Mouse (Mus musculus) midbrain, postnatal 0 days (tissue): ENCODE data around the gene Spata3. TPM values are rescaled to one million over a fixed set of nuclear protein-coding genes. Genes with fewer than 3 reads are reported as not detected.

Experiments used
- ATAC-seq: fragments of 200-750 bp; cut with Nextera tagmentation; 2 replicates; pipeline ENCODE4 v1.8.0; 2017; ENCODE audit warnings: moderate number of reproducible peaks, mild to moderate bottlenecking, moderate TSS enrichment, moderate library complexity; ENCODE audit not compliant: low FRiP score
- DNase-seq: peaks from one replicate; pipeline ENCODE4 v3.0.0-alpha.2; 2015; ENCODE audit warnings: low spot score
- H3K27ac ChIP-seq: fragments of 300-500 bp; sonication (generic); 2 replicates; pipeline ENCODE4 v1.5.1; 2014; ENCODE audit warnings: low read depth, mild to moderate bottlenecking, low read length, mixed read lengths
- H3K27me3 ChIP-seq: fragments of 300-500 bp; sonication (generic); 2 replicates; pipeline ENCODE4 v1.6.1; 2014; ENCODE audit warnings: low read length, control low read depth, mixed read lengths; ENCODE audit not compliant: insufficient read depth
- H3K36me3 ChIP-seq: fragments of 300-500 bp; sonication (generic); 2 replicates; pipeline ENCODE4 v1.6.1; 2014; ENCODE audit warnings: low read length, control low read depth, mixed read lengths; ENCODE audit not compliant: insufficient read depth
- H3K4me1 ChIP-seq: fragments of 300-500 bp; sonication (generic); 2 replicates; pipeline ENCODE4 v1.6.1; 2014; ENCODE audit warnings: mild to moderate bottlenecking, control low read depth, antibody characterized with exemption, low read length, mixed read lengths; ENCODE audit not compliant: insufficient read depth
- H3K4me2 ChIP-seq: fragments of 300-500 bp; sonication (generic); 2 replicates; pipeline ENCODE4 v1.6.1; 2014; ENCODE audit warnings: low read depth, mild to moderate bottlenecking, low read length, mixed read lengths; ENCODE audit not compliant: poor library complexity, severe bottlenecking
- H3K4me3 ChIP-seq: fragments of 300-500 bp; sonication (generic); 2 replicates; pipeline ENCODE4 v1.5.1; 2014; ENCODE audit warnings: low read depth, mild to moderate bottlenecking, low read length, moderate library complexity
- H3K9ac ChIP-seq: fragments of 300-500 bp; sonication (generic); replicated peaks from 2 replicates; pipeline ENCODE4 v1.6.1; 2014; ENCODE audit warnings: mild to moderate bottlenecking, low read length, moderate library complexity, mixed read lengths; ENCODE audit not compliant: poor library complexity, severe bottlenecking
- H3K9me3 ChIP-seq: fragments of 300-500 bp; sonication (generic); 2 replicates; pipeline ENCODE4 v1.6.1; 2016; ENCODE audit warnings: low read length, control low read depth
- CTCF ChIP-seq: IDR thresholded peaks from 2 replicates; pipeline ENCODE4 v1.5.1; 2016; ENCODE audit warnings: antibody characterized with exemption, mild to moderate bottlenecking
- WGBS: fragments of 180-500 bp; shearing (Covaris S2); extraction: QIAGEN DNeasy Blood & Tissue Kit; methylation state at CpG from one replicate; pipeline ENCODE4 v1.1.7; 2014; 5-methylcytosine and 5-hydroxymethylcytosine counted together
- polyA plus RNA-seq: library from polyadenylated mRNA; unstranded; fragments of >200 nt; fragmentation: Nextera tagmentation; extraction: Ambion mirVana; gene quantifications from 2 replicates; pipeline ENCODE4 v1.2.1, GENCODE M21; 2015
- total RNA-seq: library from RNA; depleted of rRNA; stranded (reverse); fragments of >200 nt; gene quantifications from 2 replicates; pipeline ENCODE4 v1.2.3, GENCODE M21; 2014

Spata3 gene
- total and polyA plus RNA-seq, 2 experiments from 2014 or later = 1.4 TPM; not detected in 1

- WGBS = 80% methylated on average over 3 of the region's 3 CpGs
- no peak overlapping the region for H3K9ac ChIP-seq
- ATAC-seq = no peak
These were observed 21.8 kb downstream of the Spata3 start for GRCm38 (mm10) chr1:86038191-86038951.

GRCm38 (mm10) chr1:86040131-86040530 is 23.5 kb downstream of the Spata3 start:
- Histone ChIP-seq H3K9ac (no peak overlapping the region), H3K27ac (no peak overlapping the region), H3K4me3 (no peak overlapping the region), H3K9me3 (peaks cover 6% of the 10 kb centered on the region; the same call in 1 of the 2 replicates), H3K27me3 (peaks cover 7% of the 10 kb centered on the region; the same call in 1 of the 2 replicates), H3K4me1 (no peaks in the 10 kb centered on the region), H3K36me3 (no peaks in the 10 kb centered on the region), H3K4me2 (no peak overlapping the region)
- TF ChIP-seq CTCF = no peak
- ATAC-seq (no peak), DNase-seq (no peak)
- 74% methylated on average over 4 of the region's 4 CpGs for WGBS

More at GRCm38 (mm10) chr1:86038191-86038951, 21.8 kb downstream of the Spata3 start:
- Histone ChIP-seq H3K4me2 (no peak overlapping the region), H3K27me3 (no peaks in the 10 kb centered on the region), H3K4me3 (no peak overlapping the region), H3K4me1 (no peaks in the 10 kb centered on the region), H3K9me3 (peaks cover 6% of the 10 kb centered on the region; the same call in 1 of the 2 replicates), H3K27ac (no peak overlapping the region), H3K36me3 (no peaks in the 10 kb centered on the region)
- TF ChIP-seq CTCF = no peak
- no peak for DNase-seq

- peaks cover 7% of the 10 kb centered on the region; the same call in 1 of the 2 replicates for H3K27me3 ChIP-seq
These were observed 24.2 kb downstream of the Spata3 start for GRCm38 (mm10) chr1:86040817-86041216.

GRCm38 (mm10) chr1:86045056-86045455 is 28.4 kb downstream of the Spata3 start:
- Histone ChIP-seq H3K4me1 (no peaks in the 10 kb centered on the region), H3K4me3 (no peak overlapping the region), H3K27ac (no peak overlapping the region), H3K9ac (no peak overlapping the region), H3K27me3 (peaks cover 10% of the 10 kb centered on the region; the same call in 1 of the 2 replicates), H3K9me3 (peaks cover 6% of the 10 kb centered on the region; the same call in 1 of the 2 replicates), H3K36me3 (no peaks in the 10 kb centered on the region), H3K4me2 (no peak overlapping the region)
- WGBS = 56% methylated on average over 4 of the region's 4 CpGs
- no peak for DNase-seq
- no peak for ATAC-seq
- TF ChIP-seq CTCF = no peak

More at GRCm38 (mm10) chr1:86040817-86041216, 24.2 kb downstream of the Spata3 start:
- ATAC-seq (no peak), DNase-seq (no peak)
- TF ChIP-seq CTCF = no peak
- no peak overlapping the region for H3K27ac ChIP-seq
- H3K9me3 ChIP-seq = peaks cover 6% of the 10 kb centered on the region; the same call in 1 of the 2 replicates
- no peak overlapping the region for H3K4me3 ChIP-seq
- no peak overlapping the region for H3K4me2 ChIP-seq
- H3K9ac ChIP-seq = no peak overlapping the region
- H3K36me3 ChIP-seq = no peaks in the 10 kb centered on the region
- 93% methylated on average over 3 of the region's 3 CpGs for WGBS
- H3K4me1 ChIP-seq = no peaks in the 10 kb centered on the region

- WGBS = under 1% methylated on average over 100 of the region's 110 CpGs
- no peaks in the 10 kb centered on the region for H3K4me1 ChIP-seq
- TF ChIP-seq CTCF = no peak
- H3K4me3 ChIP-seq = peak within 1 kb of the TSS; percentile 65
- peak within 1 kb of the TSS; percentile 95 for H3K4me2 ChIP-seq
- peak within 1 kb of the TSS; percentile 63 for H3K27ac ChIP-seq
- peaks cover 6% of the 10 kb centered on the region; the same call in 1 of the 2 replicates for H3K9me3 ChIP-seq
- peak within 1 kb of the TSS; percentile 70 for H3K9ac ChIP-seq
- H3K36me3 ChIP-seq = no peaks in the 10 kb centered on the region
- peaks cover 10% of the 10 kb centered on the region; the same call in 1 of the 2 replicates for H3K27me3 ChIP-seq
- DNase-seq = no peak
- peak; percentile 78 for ATAC-seq
These were observed 29.5 kb downstream of the Spata3 start, which contains the start of gene 2810459M11Rik for GRCm38 (mm10) chr1:86045848-86046805. Gene 2810459M11Rik (plus strand): TSS chr1:86045863.
